Mouse (Mus musculus) ES-Bruce4 (cell line): ENCODE data around the gene Fmnl2. TPM values are rescaled to one million over a fixed set of nuclear protein-coding genes. Genes with fewer than 3 reads are reported as not detected.

Experiments
- H3K27ac ChIP-seq: 2 replicates; pipeline ENCODE4 v1.5.1; 2012; ENCODE audit warnings: low read length, inconsistent platforms; ENCODE audit not compliant: insufficient read depth
- H3K27me3 ChIP-seq: 2 replicates; pipeline ENCODE4 v1.6.1; 2012; ENCODE audit warnings: mild to moderate bottlenecking, low read length, inconsistent platforms; ENCODE audit not compliant: control insufficient read depth, poor library complexity, insufficient read depth, severe bottlenecking
- H3K36me3 ChIP-seq: 2 replicates; pipeline ENCODE4 v1.6.1; 2012; ENCODE audit warnings: inconsistent platforms, mild to moderate bottlenecking, low read length, moderate library complexity; ENCODE audit not compliant: control insufficient read depth, poor library complexity, insufficient read depth, severe bottlenecking
- H3K4me1 ChIP-seq: one replicate; pipeline ENCODE4 v1.8.1; 2011; ENCODE audit warnings: low read length; ENCODE audit not compliant: control insufficient read depth, insufficient read depth
- H3K4me3 ChIP-seq: 2 replicates; pipeline ENCODE4 v1.5.1; 2011; ENCODE audit warnings: low read depth, mild to moderate bottlenecking, low read length
- H3K9ac ChIP-seq: 2 replicates; pipeline ENCODE4 v1.6.1; 2012; ENCODE audit warnings: low read depth, mild to moderate bottlenecking, inconsistent platforms; ENCODE audit not compliant: poor library complexity, severe bottlenecking
- H3K9me3 ChIP-seq: replicated peaks from 2 replicates; pipeline ENCODE4 v1.6.1; 2012; ENCODE audit warnings: mild to moderate bottlenecking, low read length, inconsistent platforms; ENCODE audit not compliant: control insufficient read depth, poor library complexity, insufficient read depth, severe bottlenecking
- CTCF ChIP-seq: IDR thresholded peaks from one replicate; pipeline ENCODE4 v1.8.1; 2011; ENCODE audit warnings: low read depth, low read length
- EP300 ChIP-seq: IDR thresholded peaks from 2 replicates; pipeline ENCODE4 v1.6.1; 2011; ENCODE audit warnings: low read depth, low read length; ENCODE audit not compliant: insufficient read depth
- POLR2A ChIP-seq: IDR thresholded peaks from one replicate; pipeline ENCODE4 v1.8.1; 2011; ENCODE audit warnings: low read length; ENCODE audit not compliant: insufficient read depth
- polyA plus RNA-seq: library from polyadenylated mRNA; stranded (reverse); fragments of >200 nt; gene quantifications from 2 replicates; pipeline ENCODE4 v1.2.4, GENCODE M21; 2011; ENCODE audit warnings: low read depth; ENCODE audit not compliant: missing spikeins, insufficient read depth, insufficient read length

The Fmnl2 gene
- polyA plus RNA-seq, 1 experiment = 55.7 TPM

DNA sequence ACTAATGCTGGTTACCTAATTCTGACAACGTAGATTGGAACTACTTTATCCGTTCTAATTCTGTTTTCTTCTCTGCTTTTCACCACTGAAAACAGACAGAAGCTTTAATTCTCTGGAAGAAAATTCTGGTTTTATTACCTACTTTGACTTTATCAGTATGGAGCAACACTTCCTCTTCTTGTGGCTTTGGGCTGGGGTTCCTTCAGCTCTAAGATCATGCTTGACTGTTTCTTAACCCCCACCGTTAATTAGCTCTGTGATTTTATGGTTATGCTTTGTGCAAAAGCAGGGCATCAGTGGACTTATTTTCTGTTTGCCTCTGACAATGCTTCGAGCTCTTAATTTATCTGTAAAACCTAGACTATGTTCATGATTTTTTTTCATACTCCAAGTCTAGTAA is 29.6 kb upstream of the Fmnl2 start:
- TF ChIP-seq POLR2A (no peak), CTCF (no peak), EP300 (no peak)
- no peaks in the 10 kb centered on the region for H3K27me3 ChIP-seq
- H3K9me3 ChIP-seq = no peaks in the 10 kb centered on the region; the same call in 1 of the 2 replicates
- H3K4me1 ChIP-seq = no peaks in the 10 kb centered on the region
- H3K4me3 ChIP-seq = no peak overlapping the region
- no peaks in the 10 kb centered on the region for H3K36me3 ChIP-seq
- H3K27ac ChIP-seq = no peak overlapping the region
- no peak overlapping the region for H3K9ac ChIP-seq

DNA sequence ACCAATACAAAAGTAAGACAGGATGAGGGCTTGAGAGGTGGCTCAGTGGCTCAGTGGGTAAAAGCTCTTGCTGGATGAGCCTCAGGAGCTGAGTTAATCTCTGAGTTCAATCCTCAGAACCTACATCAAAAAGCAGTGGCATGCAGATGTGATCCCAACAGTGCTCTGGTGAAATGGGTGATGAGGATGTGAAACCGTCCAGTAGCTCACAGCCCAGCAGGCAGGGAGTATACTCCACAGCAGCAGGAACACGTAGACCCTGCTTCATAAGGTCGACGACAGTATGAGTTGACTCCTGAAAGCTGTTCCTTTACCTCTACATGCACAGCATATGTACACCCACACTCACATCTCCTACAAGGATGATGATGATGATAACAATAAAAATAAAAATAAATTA is 27.1 kb upstream of the Fmnl2 start:
- Histone ChIP-seq H3K4me3 (no peak overlapping the region), H3K9ac (no peak overlapping the region), H3K36me3 (no peaks in the 10 kb centered on the region), H3K27me3 (no peaks in the 10 kb centered on the region), H3K27ac (no peak overlapping the region), H3K9me3 (no peaks in the 10 kb centered on the region; the same call in 1 of the 2 replicates), H3K4me1 (no peaks in the 10 kb centered on the region)
- TF ChIP-seq CTCF (no peak), EP300 (no peak), POLR2A (no peak)

DNA sequence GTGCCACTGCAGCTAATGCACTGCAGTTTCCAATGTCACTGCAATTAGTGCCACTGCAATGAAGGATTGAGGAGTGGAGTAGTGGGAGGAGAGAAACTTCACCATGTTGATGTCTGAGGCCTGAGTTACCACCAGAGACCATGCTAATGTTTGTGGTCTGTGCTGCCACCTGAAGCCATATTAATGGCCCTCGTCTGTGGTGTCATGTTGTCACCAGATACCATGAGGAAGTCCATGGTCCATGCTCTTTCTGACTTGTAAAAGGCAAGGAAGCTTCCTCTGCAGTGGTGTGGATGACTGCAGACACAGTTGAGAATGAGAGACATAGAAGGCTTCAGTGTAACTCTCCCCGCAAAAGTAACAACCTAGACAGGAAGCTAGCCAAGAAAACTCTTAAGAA is 26.1 kb upstream of the Fmnl2 start:
- no peak overlapping the region for H3K9ac ChIP-seq
- no peak overlapping the region for H3K4me3 ChIP-seq

DNA sequence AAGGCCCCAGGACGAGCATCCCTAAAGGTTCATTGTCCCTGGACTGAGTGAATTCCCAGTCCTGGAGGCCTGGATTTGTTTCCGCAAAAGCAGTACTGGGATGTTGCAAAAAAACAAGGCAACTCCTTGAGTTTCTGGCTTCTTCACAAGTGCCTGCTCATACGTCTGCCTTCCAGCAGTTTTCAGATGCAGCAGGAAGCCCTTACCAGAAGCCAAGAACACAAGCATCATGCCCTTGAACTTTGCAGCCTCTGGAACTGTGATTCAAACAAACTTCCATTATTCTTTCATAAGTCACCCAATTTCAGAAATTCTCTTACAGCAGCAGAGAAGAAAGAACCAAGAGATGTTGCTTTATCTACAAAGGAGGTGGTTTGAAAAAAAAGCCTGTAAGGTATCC is 21.9 kb upstream of the Fmnl2 start:
- no peak overlapping the region for H3K9ac ChIP-seq
- H3K27me3 ChIP-seq = no peaks in the 10 kb centered on the region
- no peak overlapping the region for H3K27ac ChIP-seq
- no peaks in the 10 kb centered on the region for H3K36me3 ChIP-seq
- no peak overlapping the region for H3K4me3 ChIP-seq
- no peaks in the 10 kb centered on the region for H3K9me3 ChIP-seq
- no peak for TF ChIP-seq EP300
- TF ChIP-seq POLR2A = no peak
- no peak for TF ChIP-seq CTCF
- no peaks in the 10 kb centered on the region for H3K4me1 ChIP-seq

More for the DNA sequence above, 26.1 kb upstream of the Fmnl2 start:
- no peaks in the 10 kb centered on the region for H3K4me1 ChIP-seq
- TF ChIP-seq CTCF (no peak), EP300 (no peak), POLR2A (no peak)
- H3K27ac ChIP-seq = no peak overlapping the region
- H3K27me3 ChIP-seq = no peaks in the 10 kb centered on the region
- no peaks in the 10 kb centered on the region; the same call in 1 of the 2 replicates for H3K9me3 ChIP-seq
- H3K36me3 ChIP-seq = no peaks in the 10 kb centered on the region

DNA sequence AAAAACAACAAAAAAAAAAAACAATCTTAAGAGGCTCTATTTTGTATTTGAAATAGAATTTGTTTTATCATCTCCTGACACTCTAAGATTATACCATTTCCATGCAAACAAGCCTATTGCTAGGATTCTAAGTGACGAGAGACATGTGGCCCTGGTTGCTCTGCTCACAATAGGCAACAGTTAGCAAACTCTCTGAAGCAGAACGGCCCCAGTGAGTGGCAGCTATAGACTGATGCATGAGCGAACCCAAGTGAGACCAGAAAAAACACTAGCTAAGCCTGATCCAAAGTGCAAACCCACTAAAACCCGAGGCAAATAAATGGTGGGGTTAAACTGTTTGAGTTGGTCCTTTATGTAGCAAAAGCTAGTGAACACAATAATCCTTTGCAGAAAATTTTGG is 18.6 kb upstream of the Fmnl2 start:
- no peaks in the 10 kb centered on the region for H3K9me3 ChIP-seq
- TF ChIP-seq EP300 = no peak
- TF ChIP-seq POLR2A = no peak
- TF ChIP-seq CTCF = no peak

DNA sequence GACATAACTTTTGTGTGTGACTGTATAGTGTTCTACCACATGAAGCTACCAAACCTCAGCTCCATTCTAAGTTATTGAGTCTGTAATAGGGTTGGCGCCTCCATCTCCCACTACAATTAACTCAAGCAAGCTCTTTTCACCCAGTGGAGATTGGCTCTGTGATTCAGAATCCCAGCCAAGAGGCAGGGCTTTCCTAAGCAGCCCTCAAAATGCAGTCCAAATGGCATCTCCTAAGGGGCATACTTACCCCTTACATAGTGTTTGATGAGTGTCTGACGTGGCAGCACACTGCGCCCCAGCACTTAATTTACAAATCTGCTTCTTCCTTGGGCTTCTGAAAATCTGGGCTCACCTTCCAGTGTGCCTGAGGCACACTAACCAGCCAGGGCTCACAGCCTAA is 17.8 kb upstream of the Fmnl2 start:
- no peak overlapping the region for H3K4me3 ChIP-seq
- no peak overlapping the region for H3K27ac ChIP-seq
- H3K27me3 ChIP-seq = no peaks in the 10 kb centered on the region
- no peaks in the 10 kb centered on the region for H3K4me1 ChIP-seq
- H3K9ac ChIP-seq = no peak overlapping the region
- no peaks in the 10 kb centered on the region for H3K9me3 ChIP-seq
- H3K36me3 ChIP-seq = no peaks in the 10 kb centered on the region
- TF ChIP-seq CTCF (no peak), POLR2A (no peak), EP300 (no peak)

More for the DNA sequence above, 18.6 kb upstream of the Fmnl2 start:
- no peaks in the 10 kb centered on the region for H3K4me1 ChIP-seq
- H3K36me3 ChIP-seq = no peaks in the 10 kb centered on the region
- H3K9ac ChIP-seq = no peak overlapping the region
- H3K27ac ChIP-seq = no peak overlapping the region
- no peaks in the 10 kb centered on the region for H3K27me3 ChIP-seq
- H3K4me3 ChIP-seq = no peak overlapping the region
